Mouse (Mus musculus) cortical plate, adult 2 months (tissue): ENCODE data around the gene Treml2.

Experiments used
- CTCF ChIP-seq: fragments of 200-500 bp; IDR thresholded peaks from 2 replicates; pipeline ENCODE4 v1.5.1; 2011; ENCODE audit warnings: mild to moderate bottlenecking, control low read depth, low read length; ENCODE audit not compliant: insufficient read depth; ENCODE audit errors: extremely low read depth
- POLR2A ChIP-seq: fragments of 200-500 bp; IDR thresholded peaks from 2 replicates; pipeline ENCODE4 v1.6.1; 2011; ENCODE audit warnings: mild to moderate bottlenecking, low read length, control low read depth; ENCODE audit not compliant: insufficient read depth; ENCODE audit errors: extremely low read depth

- no peak for TF ChIP-seq CTCF
- TF ChIP-seq POLR2A = no peak
Observed at GRCm38 (mm10) chr17:48299203-48299602, at the start of gene Treml2.
